Mouse (Mus musculus) heart, postnatal 4 days (tissue): ENCODE data around the gene Iqgap2. TPM values are rescaled to one million over a fixed set of nuclear protein-coding genes. Genes with fewer than 3 reads are reported as not detected.
A peak's percentile ranks its signal among the peaks of the same experiment; 100 is the strongest.

Source experiments
- DNase-seq: peaks from one replicate; pipeline ENCODE4 v3.0.0; 2021
- total RNA-seq, 2 experiments: library from RNA; stranded (reverse); gene quantifications; 2 replicates each; pipeline ENCODE4 v1.2.3; 2021

Iqgap2 gene
- total RNA-seq, 2 experiments from 2014 or later: 2.8 to 3.0 TPM

- DNase-seq: no peak
Measured at GRCm38 (mm10) chr13:95828616-95829015, 63.1 kb downstream of the Iqgap2 start.

GRCm38 (mm10) chr13:95826178-95826577 is 65.5 kb downstream of the Iqgap2 start:
- no peak for DNase-seq

GRCm38 (mm10) chr13:95822918-95823317 is 68.8 kb downstream of the Iqgap2 start:
- DNase-seq: no peak

GRCm38 (mm10) chr13:95820071-95820470 is 71.7 kb downstream of the Iqgap2 start:
- DNase-seq: no peak

- DNase-seq: no peak
Measured at GRCm38 (mm10) chr13:95818941-95819340, 72.8 kb downstream of the Iqgap2 start.

GRCm38 (mm10) chr13:95813643-95814042 is 78.1 kb downstream of the Iqgap2 start:
- DNase-seq: no peak

- no peak for DNase-seq
Measured at GRCm38 (mm10) chr13:95810796-95811195, 80.9 kb downstream of the Iqgap2 start.

GRCm38 (mm10) chr13:95807106-95807750 is 84.5 kb downstream of the Iqgap2 start:
- no peak for DNase-seq

GRCm38 (mm10) chr13:95805469-95806166 is 86.1 kb downstream of the Iqgap2 start:
- peak; percentile 21 for DNase-seq

GRCm38 (mm10) chr13:95804113-95804512 is 87.6 kb downstream of the Iqgap2 start:
- DNase-seq: no peak

GRCm38 (mm10) chr13:95800925-95801324 is 90.8 kb downstream of the Iqgap2 start:
- peak; percentile 12 for DNase-seq

- DNase-seq: no peak
Measured at GRCm38 (mm10) chr13:95799322-95799721, 92.4 kb downstream of the Iqgap2 start.

GRCm38 (mm10) chr13:95798721-95799120 is 93.0 kb downstream of the Iqgap2 start:
- DNase-seq: no peak

GRCm38 (mm10) chr13:95797530-95797929 is 94.2 kb downstream of the Iqgap2 start:
- no peak for DNase-seq

- DNase-seq: peak; percentile 9
Measured at GRCm38 (mm10) chr13:95794346-95794745, 97.4 kb downstream of the Iqgap2 start.

- no peak for DNase-seq
Measured at GRCm38 (mm10) chr13:95790883-95791282, 100.8 kb downstream of the Iqgap2 start.

GRCm38 (mm10) chr13:95788631-95789376 is 102.9 kb downstream of the Iqgap2 start:
- DNase-seq: peak; percentile 10

GRCm38 (mm10) chr13:95782969-95783332 is 108.8 kb downstream of the Iqgap2 start:
- DNase-seq: no peak

- DNase-seq: no peak
Measured at GRCm38 (mm10) chr13:95782311-95782968, 109.3 kb downstream of the Iqgap2 start.

GRCm38 (mm10) chr13:95780038-95780437 is 111.7 kb downstream of the Iqgap2 start:
- no peak for DNase-seq

GRCm38 (mm10) chr13:95779261-95779660 is 112.5 kb downstream of the Iqgap2 start:
- no peak for DNase-seq

GRCm38 (mm10) chr13:95778761-95779161 is 113.0 kb downstream of the Iqgap2 start:
- no peak for DNase-seq
